Mouse (Mus musculus) ES-E14 (cell line): Measurements from ENCODE around the gene Vrk3. TPM values are rescaled to one million over a fixed set of nuclear protein-coding genes. Genes with fewer than 3 reads are reported as not detected.

Experiments used
- DNase-seq: peaks from one replicate; pipeline ENCODE4 v3.0.0-alpha.2; 2013; ENCODE audit warnings: low read depth, low spot score
- H3K27ac ChIP-seq: 2 replicates; pipeline ENCODE4 v1.5.1; 2012; ENCODE audit warnings: low read depth, mild to moderate bottlenecking, low read length, moderate library complexity, mixed read lengths; ENCODE audit not compliant: poor library complexity, insufficient read depth, severe bottlenecking
- H3K36me3 ChIP-seq: 2 replicates; pipeline ENCODE4 v1.6.1; 2012; ENCODE audit warnings: mild to moderate bottlenecking, low read length, moderate library complexity, mixed read lengths; ENCODE audit not compliant: control insufficient read depth, poor library complexity, insufficient read depth, severe bottlenecking
- H3K4me1 ChIP-seq, 2 experiments: fragments of 150-350 bp in 1 of 2; sonication (generic) in 1 of 2; 2 replicates each; pipeline ENCODE4 v1.6.1; 2012; ENCODE audit warnings: low read length in 2 of 2, mild to moderate bottlenecking in 1 of 2, mixed read lengths in 1 of 2; ENCODE audit not compliant: control insufficient read depth in 2 of 2, insufficient read depth in 2 of 2, poor library complexity in 1 of 2
- H3K4me3 ChIP-seq, 2 experiments: fragments of 150-350 bp in 1 of 2; sonication (generic) in 1 of 2; 2 replicates each; pipeline ENCODE4 v1.5.1; 2012; ENCODE audit warnings: low read length in 2 of 2, low read depth in 1 of 2, mild to moderate bottlenecking in 1 of 2, mixed read lengths in 1 of 2; ENCODE audit not compliant: insufficient read depth in 1 of 2, poor library complexity in 1 of 2, severe bottlenecking in 1 of 2
- H3K9ac ChIP-seq: 2 replicates; pipeline ENCODE4 v1.6.1; 2012; ENCODE audit warnings: low read depth, mild to moderate bottlenecking, low read length, mixed read lengths; ENCODE audit not compliant: poor library complexity, insufficient read depth, severe bottlenecking
- H3K9me3 ChIP-seq: fragments of 150-350 bp; sonication (generic); 2 replicates; pipeline ENCODE4 v1.6.1; 2012; ENCODE audit warnings: low read depth, mild to moderate bottlenecking, low read length; ENCODE audit not compliant: control insufficient read depth, insufficient read depth
- CHD2 ChIP-seq: IDR thresholded peaks from 2 replicates; pipeline ENCODE4 v1.6.1; 2014; ENCODE audit warnings: mild to moderate bottlenecking, low read depth, low read length, inconsistent platforms
- HCFC1 ChIP-seq: IDR thresholded peaks from 2 replicates; pipeline ENCODE4 v1.6.1; 2012; ENCODE audit warnings: low read length, inconsistent platforms, borderline replicate concordance; ENCODE audit not compliant: insufficient read depth
- MAFK ChIP-seq: IDR thresholded peaks from 2 replicates; pipeline ENCODE4 v1.6.1; 2014; ENCODE audit warnings: mild to moderate bottlenecking, low read depth, low read length, inconsistent platforms; ENCODE audit not compliant: insufficient read depth
- ZC3H11A ChIP-seq: IDR thresholded peaks from 2 replicates; pipeline ENCODE4 v1.6.1; 2012; ENCODE audit warnings: low read depth, mild to moderate bottlenecking, inconsistent platforms, low read length, borderline replicate concordance
- ZNF384 ChIP-seq: IDR thresholded peaks from 2 replicates; pipeline ENCODE4 v1.6.1; 2012; ENCODE audit warnings: low read depth, low read length, inconsistent platforms
- in situ Hi-C, 2 experiments: fragments of 600-800 bp; cut with MboI; formaldehyde crosslinking; loops; one replicate each; pipeline ENCODE4 v1.15.1; 2025; ENCODE audit warnings: low sequenced_read_pairs in 2 of 2, inconsistent platforms in 1 of 2; ENCODE audit not compliant: unreplicated experiment in 2 of 2
- total RNA-seq: library from RNA; depleted of rRNA; stranded (reverse); fragments of 300-350 nt; gene quantifications from 2 replicates; pipeline ENCODE4 v1.2.3, GENCODE M21; 2012

Gene Vrk3
- total RNA-seq, 1 experiment: 17.8 TPM

- peaks cover 2 to 11% of the 10 kb centered on the region in 2 experiments; a peak in 3 of 4 replicates for H3K4me1 ChIP-seq
- H3K4me3 ChIP-seq: no peak overlapping the region
- no peak for TF ChIP-seq ZNF384
- no peak for TF ChIP-seq HCFC1
- no peak for TF ChIP-seq MAFK
- TF ChIP-seq ZC3H11A: no peak
- TF ChIP-seq CHD2: no peak
- no peak for DNase-seq
- no peak overlapping the region for H3K9ac ChIP-seq
- no peaks in the 10 kb centered on the region for H3K36me3 ChIP-seq
- H3K27ac ChIP-seq: no peak overlapping the region; the same call in 1 of the 2 replicates
- no peaks in the 10 kb centered on the region for H3K9me3 ChIP-seq
- in situ Hi-C loops: no loop called here
These were observed 38.3 kb upstream of the Vrk3 start for GRCm38 (mm10) chr7:44709881-44710280.

- peaks cover 0 to 3% of the 10 kb centered on the region in 2 experiments; a peak in 1 of 4 replicates for H3K4me1 ChIP-seq
- no peak overlapping the region for H3K27ac ChIP-seq
- no peak for TF ChIP-seq CHD2
- TF ChIP-seq ZNF384: no peak
- no peak for TF ChIP-seq ZC3H11A
- TF ChIP-seq HCFC1: no peak
- TF ChIP-seq MAFK: no peak
- in situ Hi-C loops: no loop called here
- H3K36me3 ChIP-seq: no peaks in the 10 kb centered on the region
- H3K4me3 ChIP-seq: no peak overlapping the region
- DNase-seq: no peak
- no peaks in the 10 kb centered on the region for H3K9me3 ChIP-seq
- no peak overlapping the region for H3K9ac ChIP-seq
These were observed 26.2 kb upstream of the Vrk3 start for GRCm38 (mm10) chr7:44722058-44722457.

- Histone ChIP-seq H3K36me3 (no peaks in the 10 kb centered on the region), H3K9ac (no peak overlapping the region), H3K27ac (no peak overlapping the region), H3K4me3 (no peak overlapping the region), H3K9me3 (no peaks in the 10 kb centered on the region), H3K4me1 (peaks cover 0 to 3% of the 10 kb centered on the region in 2 experiments; a peak in 1 of 4 replicates)
- TF ChIP-seq MAFK (0 out of 2 replicates have a peak, but pooled peaks have one; percentile 17), CHD2 (no peak), ZNF384 (peak; percentile 98)
- no peak for DNase-seq
- in situ Hi-C loops: no loop called here
These were observed 23.9 kb upstream of the Vrk3 start for GRCm38 (mm10) chr7:44724316-44724715.

- no peaks in the 10 kb centered on the region for H3K9me3 ChIP-seq
- no peak overlapping the region for H3K9ac ChIP-seq
- TF ChIP-seq CHD2: no peak
- no peak for TF ChIP-seq MAFK
- no peak overlapping the region for H3K27ac ChIP-seq
- no peak overlapping the region for H3K4me3 ChIP-seq
- DNase-seq: no peak
- peaks cover 0 to 3% of the 10 kb centered on the region in 2 experiments; a peak in 1 of 4 replicates for H3K4me1 ChIP-seq
- in situ Hi-C loops: no loop called here
- peaks cover 4% of the 10 kb centered on the region; the same call in 1 of the 2 replicates for H3K36me3 ChIP-seq
These were observed 21.9 kb upstream of the Vrk3 start for GRCm38 (mm10) chr7:44726343-44726742.

GRCm38 (mm10) chr7:44727151-44727550, 21.1 kb upstream of the Vrk3 start:
- peaks cover 7% of the 10 kb centered on the region for H3K36me3 ChIP-seq
- no peak overlapping the region for H3K27ac ChIP-seq
- no peaks in the 10 kb centered on the region for H3K9me3 ChIP-seq
- H3K4me1 ChIP-seq: peaks cover 0 to 3% of the 10 kb centered on the region in 2 experiments; a peak in 1 of 4 replicates
- no peak for DNase-seq
- in situ Hi-C loops: no loop called here
- H3K9ac ChIP-seq: no peak overlapping the region
- no peak overlapping the region for H3K4me3 ChIP-seq
- TF ChIP-seq HCFC1 (no peak), MAFK (no peak), CHD2 (no peak), ZC3H11A (no peak), ZNF384 (no peak)
